Mouse (Mus musculus) stomach, postnatal 0 days (tissue): ENCODE data around the gene Rps6ka1. TPM values are rescaled to one million over a fixed set of nuclear protein-coding genes. Genes with fewer than 3 reads are reported as not detected.
"Not testable (repeated sequence)": the region's sequence is repeated elsewhere in the genome, so short reads cannot be mapped to it uniquely, and the experiment has no call there.

Source experiments
- ATAC-seq: fragments of 200-750 bp; cut with Nextera tagmentation; 2 replicates; pipeline ENCODE4 v1.8.0; 2017; ENCODE audit not compliant: low FRiP score, low TSS enrichment
- DNase-seq: peaks from one replicate; pipeline ENCODE4 v3.0.0-alpha.2; 2016; ENCODE audit warnings: low spot score
- H3K27ac ChIP-seq: fragments of 300-500 bp; sonication (generic); replicated peaks from 2 replicates; pipeline ENCODE4 v1.5.1; 2014; ENCODE audit warnings: mild to moderate bottlenecking, control low read depth
- H3K27me3 ChIP-seq: fragments of 300-500 bp; sonication (generic); 2 replicates; pipeline ENCODE4 v1.6.1; 2014; ENCODE audit warnings: low read length; ENCODE audit not compliant: control insufficient read depth, insufficient read depth
- H3K36me3 ChIP-seq: fragments of 300-500 bp; sonication (generic); 2 replicates; pipeline ENCODE4 v1.6.1; 2014; ENCODE audit warnings: low read length, mixed read lengths; ENCODE audit not compliant: control insufficient read depth, insufficient read depth
- H3K4me1 ChIP-seq: fragments of 300-500 bp; sonication (generic); replicated peaks from 2 replicates; pipeline ENCODE4 v1.6.1; 2014; ENCODE audit warnings: antibody characterized with exemption; ENCODE audit not compliant: control insufficient read depth, insufficient read depth
- H3K4me2 ChIP-seq: fragments of 300-500 bp; sonication (generic); replicated peaks from 2 replicates; pipeline ENCODE4 v1.6.1; 2014; ENCODE audit warnings: low read depth, mild to moderate bottlenecking, control low read depth, moderate library complexity
- H3K4me3 ChIP-seq: fragments of 300-500 bp; sonication (generic); 2 replicates; pipeline ENCODE4 v1.5.1; 2014; ENCODE audit warnings: low read depth, low read length, control low read depth
- H3K9ac ChIP-seq: fragments of 300-500 bp; sonication (generic); 2 replicates; pipeline ENCODE4 v1.6.1; 2014; ENCODE audit warnings: mild to moderate bottlenecking, low read length, control low read depth, mixed read lengths
- H3K9me3 ChIP-seq: fragments of 300-500 bp; sonication (generic); 2 replicates; pipeline ENCODE4 v1.6.1; 2016; ENCODE audit warnings: low read length; ENCODE audit not compliant: control insufficient read depth
- CTCF ChIP-seq: IDR thresholded peaks from 2 replicates; pipeline ENCODE4 v1.5.1; 2016; ENCODE audit warnings: antibody characterized with exemption, low read depth, mild to moderate bottlenecking, moderate library complexity
- EP300 ChIP-seq: optimal IDR thresholded peaks from 2 replicates; pipeline ENCODE3; 2016; ENCODE audit warnings: antibody characterized with exemption
- WGBS: fragments of 180-500 bp; shearing (Covaris S2); extraction: QIAGEN DNeasy Blood & Tissue Kit; methylation state at CpG from one replicate; pipeline ENCODE4 v1.1.7; 2014; 5-methylcytosine and 5-hydroxymethylcytosine counted together
- polyA plus RNA-seq: library from polyadenylated mRNA; unstranded; fragments of >200 nt; fragmentation: Nextera tagmentation; extraction: Ambion mirVana; gene quantifications from 2 replicates; pipeline ENCODE4 v1.2.1, GENCODE M21; 2015

Rps6ka1 gene
- polyA plus RNA-seq, 1 experiment from 2014 or later: 46.0 TPM

DNA sequence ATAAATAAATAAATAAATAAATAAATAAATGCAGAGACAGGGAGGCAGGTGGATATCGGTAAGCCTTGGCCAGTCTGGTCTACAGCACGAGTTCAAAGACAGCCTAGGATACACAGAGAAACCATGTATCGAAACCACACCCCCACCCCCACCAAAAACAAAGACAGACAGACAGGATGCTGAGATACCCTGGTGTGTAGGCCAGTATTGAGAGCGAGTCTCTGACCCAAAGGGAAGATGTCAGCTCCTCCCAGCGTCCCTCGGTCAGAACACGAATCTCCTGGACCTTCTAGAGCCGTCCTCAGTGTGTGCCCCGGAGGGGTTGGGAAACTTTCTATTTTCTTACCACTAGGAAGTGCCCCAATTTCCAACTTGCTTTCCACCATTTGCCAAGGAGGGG lies 42.5 kb downstream of the Rps6ka1 start:
- ATAC-seq (no peak), DNase-seq (no peak)
- Histone ChIP-seq H3K27ac (no peak overlapping the region), H3K4me2 (no peak overlapping the region), H3K9ac (no peak overlapping the region), H3K9me3 (no peaks in the 10 kb centered on the region), H3K4me3 (no peak overlapping the region), H3K36me3 (peaks cover under 1% of the 10 kb centered on the region; the same call in 1 of the 2 replicates), H3K27me3 (no peaks in the 10 kb centered on the region), H3K4me1 (no peaks in the 10 kb centered on the region)
- TF ChIP-seq CTCF: no peak
- no peak for TF ChIP-seq EP300
- 89% methylated on average over 9 of the region's 9 CpGs for WGBS

DNA sequence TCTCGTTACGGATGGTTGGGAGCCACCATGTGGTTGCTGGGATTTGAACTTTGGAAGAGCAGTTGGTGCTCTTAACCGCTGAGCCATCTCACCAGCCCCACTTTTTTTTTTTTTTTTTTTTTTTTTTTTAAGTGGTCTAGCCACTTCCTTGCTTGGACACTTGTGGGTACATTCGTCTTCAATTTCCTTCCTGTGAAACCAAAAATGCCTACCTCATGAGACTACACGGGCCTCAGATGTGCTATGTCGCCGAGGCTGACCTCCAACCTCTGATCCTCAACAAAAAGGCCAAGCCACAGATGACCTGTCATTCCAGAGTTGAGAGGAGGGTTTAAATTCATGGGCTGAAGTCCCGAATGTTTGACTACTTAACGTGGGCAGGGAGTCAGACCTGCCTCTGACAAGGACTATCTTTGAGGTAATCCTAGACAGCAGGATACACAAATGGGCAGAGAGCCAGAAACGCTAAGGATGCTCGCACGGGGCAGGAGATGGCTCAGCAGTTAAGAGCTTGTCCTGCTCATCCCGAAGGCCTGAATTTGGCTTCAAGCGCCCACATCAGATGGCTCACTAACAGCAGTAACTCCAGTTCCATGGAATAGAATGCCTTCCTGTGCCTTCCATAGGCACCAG lies 43.3 kb downstream of the Rps6ka1 start:
- 52% methylated on average over 14 of the region's 14 CpGs for WGBS
- ATAC-seq: no peak

DNA sequence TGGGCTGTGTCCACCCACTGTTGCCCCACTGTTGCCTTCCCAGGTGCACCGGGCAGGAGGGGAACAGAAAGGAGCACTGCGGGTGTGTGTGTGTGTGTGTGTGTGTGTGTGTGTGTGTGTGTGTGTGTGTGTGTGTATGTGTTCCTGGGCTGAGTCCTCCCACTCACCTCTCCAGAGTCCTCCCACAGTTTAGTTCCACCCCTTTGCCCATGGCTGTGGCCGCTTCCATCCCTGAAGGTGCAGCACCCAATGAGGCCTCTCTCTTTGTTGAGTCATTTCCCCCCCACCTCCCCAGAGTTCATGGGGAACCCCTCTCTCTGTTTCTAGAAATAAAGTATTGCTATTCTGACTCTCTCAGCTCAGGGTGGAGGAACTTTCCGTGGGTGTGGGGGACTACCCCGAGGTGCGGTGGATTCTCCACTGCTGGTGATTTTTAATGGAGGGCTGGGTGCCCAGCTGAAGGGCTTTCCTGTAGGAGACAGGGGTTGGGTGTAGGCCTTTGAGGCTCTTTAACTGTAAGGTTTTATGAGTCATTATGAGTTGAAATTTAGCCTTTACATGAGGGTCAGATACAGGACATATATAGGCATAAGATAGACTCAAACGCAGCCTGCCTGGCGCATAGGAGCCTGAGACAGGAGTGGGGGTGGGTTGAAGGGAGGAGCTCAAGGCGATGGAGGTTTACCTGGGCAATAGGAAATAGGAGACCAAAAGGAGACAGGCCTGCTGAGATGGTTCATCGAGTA lies 44.4 kb downstream of the Rps6ka1 start:
- Histone ChIP-seq H3K9ac (no peak overlapping the region), H3K4me3 (no peak overlapping the region), H3K4me1 (no peaks in the 10 kb centered on the region), H3K36me3 (no peaks in the 10 kb centered on the region), H3K27ac (no peak overlapping the region), H3K9me3 (no peaks in the 10 kb centered on the region), H3K27me3 (no peaks in the 10 kb centered on the region), H3K4me2 (no peak overlapping the region)
- ATAC-seq (no peak), DNase-seq (no peak)
- TF ChIP-seq CTCF: no peak
- TF ChIP-seq EP300: no peak
- WGBS: 77% methylated on average over 10 of the region's 10 CpGs

More for the DNA sequence above, 43.3 kb downstream of the Rps6ka1 start:
- no peak for TF ChIP-seq CTCF
- no peak for TF ChIP-seq EP300
- no peak overlapping the region for H3K4me3 ChIP-seq
- no peaks in the 10 kb centered on the region for H3K27me3 ChIP-seq
- no peak for DNase-seq
- H3K4me1 ChIP-seq: no peaks in the 10 kb centered on the region
- H3K9ac ChIP-seq: no peak overlapping the region
- H3K27ac ChIP-seq: no peak overlapping the region
- no peak overlapping the region for H3K4me2 ChIP-seq
- H3K9me3 ChIP-seq: no peaks in the 10 kb centered on the region
- H3K36me3 ChIP-seq: no peaks in the 10 kb centered on the region

DNA sequence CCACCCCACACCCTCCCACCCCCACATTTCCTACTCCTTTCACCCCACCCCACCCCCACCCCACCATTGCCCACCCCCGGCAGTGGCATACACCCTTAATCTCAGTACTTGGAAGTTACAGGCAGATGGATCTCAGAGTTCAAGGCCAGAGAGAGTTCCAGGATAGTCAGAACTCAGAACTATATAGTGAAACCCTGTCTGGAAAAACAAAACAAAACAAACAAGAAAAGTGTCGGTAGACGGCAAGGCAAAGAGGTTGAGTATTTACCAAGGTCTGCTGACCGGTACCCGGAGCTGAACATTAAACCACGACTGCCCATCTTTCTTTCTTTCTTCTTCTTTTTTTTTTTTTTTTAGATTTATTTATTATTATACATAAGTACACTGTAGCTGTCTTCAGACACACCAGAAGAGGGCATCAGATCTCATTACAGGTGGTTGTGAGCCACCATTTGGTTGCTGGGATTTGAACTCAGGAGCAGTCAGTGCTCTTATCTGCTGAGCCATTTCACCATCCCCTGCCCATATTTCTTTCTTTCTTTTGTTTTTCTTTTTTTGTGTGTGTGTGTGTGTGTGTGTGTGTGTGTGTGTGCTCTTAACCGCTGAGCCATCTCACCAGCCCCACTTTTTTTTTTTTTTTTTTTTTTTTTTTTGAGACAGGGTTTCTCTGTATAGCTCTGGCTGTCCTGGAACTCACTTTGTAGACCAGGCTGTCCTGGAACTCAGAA lies 45.7 kb downstream of the Rps6ka1 start:
- not testable (repeated sequence) for H3K4me3 ChIP-seq, H3K27me3 ChIP-seq, H3K9ac ChIP-seq, H3K9me3 ChIP-seq, H3K4me1 ChIP-seq, DNase-seq, H3K36me3 ChIP-seq, H3K27ac ChIP-seq, H3K4me2 ChIP-seq, ATAC-seq
- 83% methylated on average over 7 of the region's 7 CpGs for WGBS

DNA sequence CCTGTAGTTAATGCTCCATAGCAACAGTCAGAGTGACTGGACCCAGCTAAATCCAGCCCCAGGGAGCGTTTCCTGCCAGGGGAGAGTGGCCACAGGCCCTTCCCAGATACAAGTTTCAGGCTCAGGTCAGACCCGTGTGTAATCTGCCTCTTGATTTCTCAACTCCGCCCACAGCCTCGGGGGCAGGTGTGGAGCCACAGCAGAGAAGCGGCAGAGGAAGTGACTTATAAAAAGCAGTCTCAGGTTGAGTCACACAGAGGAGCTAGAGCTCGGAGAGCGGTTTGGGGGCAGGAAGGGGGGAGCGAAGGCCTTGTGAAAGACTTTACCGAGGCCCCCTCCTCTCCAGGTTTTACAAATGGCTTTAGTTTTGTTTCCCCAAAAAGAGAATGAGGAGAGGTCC lies 46.6 kb downstream of the Rps6ka1 start:
- H3K4me2 ChIP-seq: no peak overlapping the region
- H3K9ac ChIP-seq: no peak overlapping the region; the same call in 1 of the 2 replicates
- DNase-seq (peak; percentile 83), ATAC-seq (peak; percentile 83)
- WGBS: 22% methylated on average over 9 of the region's 9 CpGs
- H3K27ac ChIP-seq: no peak overlapping the region
- no peaks in the 10 kb centered on the region for H3K27me3 ChIP-seq
- no peaks in the 10 kb centered on the region for H3K9me3 ChIP-seq
- H3K4me3 ChIP-seq: no peak overlapping the region
- TF ChIP-seq EP300: no peak
- TF ChIP-seq CTCF: no peak
- H3K36me3 ChIP-seq: no peaks in the 10 kb centered on the region
- no peaks in the 10 kb centered on the region for H3K4me1 ChIP-seq

DNA sequence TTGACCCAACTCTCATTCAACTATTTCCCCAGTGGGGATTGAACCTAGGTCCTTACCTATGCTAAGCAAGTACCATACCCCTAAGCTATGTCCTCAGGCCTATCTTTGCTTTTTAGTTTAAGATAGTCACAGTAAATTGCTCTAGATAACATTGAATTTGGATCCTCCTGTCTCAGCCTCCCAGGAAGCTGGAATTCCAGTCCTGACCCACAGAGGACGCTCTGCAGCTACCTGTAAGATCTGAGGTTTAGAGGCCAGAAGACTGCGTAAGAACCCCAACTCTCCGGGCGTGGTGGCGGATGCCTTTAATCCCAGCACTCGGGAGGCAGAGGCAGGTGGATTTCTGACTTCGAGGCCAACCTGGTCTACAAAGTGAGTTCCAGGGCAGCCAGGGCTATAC lies 47.1 kb downstream of the Rps6ka1 start:
- no peak overlapping the region for H3K9ac ChIP-seq
- DNase-seq (no peak), ATAC-seq (no peak)
- H3K4me1 ChIP-seq: no peaks in the 10 kb centered on the region
- no peaks in the 10 kb centered on the region for H3K27me3 ChIP-seq
- H3K27ac ChIP-seq: no peak overlapping the region
- WGBS: 92% methylated on average over 7 of the region's 7 CpGs
- H3K4me3 ChIP-seq: no peak overlapping the region
- H3K36me3 ChIP-seq: no peaks in the 10 kb centered on the region
- TF ChIP-seq EP300 (no peak), CTCF (no peak)
- H3K4me2 ChIP-seq: no peak overlapping the region
- H3K9me3 ChIP-seq: no peaks in the 10 kb centered on the region
